Mouse (Mus musculus): Measurements from ENCODE around the gene Ccdc169.

Ccdc169 gene

DNA sequence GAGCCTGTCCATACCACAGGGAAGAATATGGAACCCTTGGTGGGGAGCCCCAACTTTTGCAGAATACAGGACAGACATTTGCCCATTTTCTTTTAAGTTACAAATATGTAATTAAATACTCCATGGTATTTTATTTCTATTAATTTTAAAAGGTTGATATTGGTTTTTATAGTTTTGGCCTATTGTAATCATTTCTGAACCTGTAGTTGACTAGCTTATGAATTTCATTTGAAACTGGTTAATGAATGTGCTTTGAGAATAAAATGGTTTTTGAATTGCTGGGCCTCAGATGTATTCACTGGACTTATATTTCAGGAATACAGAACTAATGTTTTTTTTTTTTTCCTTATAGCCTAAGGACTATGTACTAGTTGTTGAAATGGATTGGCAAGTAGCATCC is at the start of gene Ccdc169:
Ccdc169 (plus strand) TSS at position 301 of the 400 bp plus-strand sequence.
- no peak for DNase-seq (ENCODE audit: low read depth, low spot score)

DNA sequence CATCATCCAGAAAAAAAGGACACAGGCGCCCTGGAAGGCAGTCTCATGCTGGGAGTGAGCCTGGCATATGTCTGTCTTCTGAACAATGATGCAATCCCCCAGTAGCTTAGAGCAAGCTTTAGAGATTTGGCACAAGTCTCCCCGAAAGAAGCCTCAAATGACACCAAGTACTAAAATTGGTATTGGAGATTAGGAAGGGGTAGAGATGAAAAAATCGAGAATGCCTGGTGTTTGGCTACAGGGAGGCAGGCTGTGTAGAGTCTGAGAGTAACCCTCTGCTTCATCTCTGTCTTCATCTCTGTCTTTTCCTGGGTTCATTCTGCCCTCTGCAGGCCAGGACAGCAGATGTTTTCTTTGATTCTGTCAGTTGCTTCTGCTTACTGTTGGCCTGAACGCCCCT is 49.8 kb upstream of the Ccdc169 start:
- DNase-seq (ENCODE audit: low read depth, low spot score): no peak

DNA sequence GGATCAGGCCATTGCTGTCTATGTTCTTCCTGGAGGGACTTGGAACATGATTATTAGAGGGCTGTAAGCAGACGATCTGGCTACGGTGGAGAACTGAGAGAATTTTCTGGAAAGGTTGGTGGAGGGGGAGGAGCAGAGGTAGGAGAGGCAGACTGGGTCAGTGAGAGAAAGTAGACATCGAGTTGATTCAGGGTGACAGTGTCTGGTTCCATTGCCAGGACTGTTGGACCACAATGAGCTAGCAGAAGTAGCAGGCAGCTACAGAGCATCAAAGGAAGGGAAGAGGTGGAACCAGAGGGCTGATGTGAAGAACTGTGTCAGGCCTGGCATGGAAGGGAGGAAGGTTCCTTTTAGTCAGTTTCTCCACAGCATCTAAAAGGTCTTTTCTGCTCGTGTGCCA is 48.8 kb upstream of the Ccdc169 start:
- DNase-seq (ENCODE audit: low read depth, low spot score): no peak

DNA sequence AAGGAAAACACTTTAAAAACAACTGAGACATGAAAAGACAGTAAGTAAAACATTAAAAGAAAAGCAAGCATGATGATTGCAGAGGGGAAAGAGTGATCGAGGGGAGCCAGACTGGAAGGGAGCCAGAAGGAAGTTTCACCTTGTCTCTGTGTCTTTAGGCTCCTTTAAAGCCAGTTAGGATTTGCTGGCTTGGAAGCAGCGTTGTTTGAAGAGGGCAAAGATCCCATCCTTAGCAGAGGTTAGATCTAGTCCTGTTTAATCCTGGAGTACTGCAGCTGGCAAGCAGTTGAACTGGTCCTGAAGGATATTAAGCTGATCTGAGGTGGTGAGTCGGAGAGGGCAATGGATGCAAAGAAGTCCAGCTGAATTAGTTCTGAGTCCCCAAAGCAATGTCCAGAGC is 48.3 kb upstream of the Ccdc169 start:
- DNase-seq (ENCODE audit: low read depth, low spot score): no peak

DNA sequence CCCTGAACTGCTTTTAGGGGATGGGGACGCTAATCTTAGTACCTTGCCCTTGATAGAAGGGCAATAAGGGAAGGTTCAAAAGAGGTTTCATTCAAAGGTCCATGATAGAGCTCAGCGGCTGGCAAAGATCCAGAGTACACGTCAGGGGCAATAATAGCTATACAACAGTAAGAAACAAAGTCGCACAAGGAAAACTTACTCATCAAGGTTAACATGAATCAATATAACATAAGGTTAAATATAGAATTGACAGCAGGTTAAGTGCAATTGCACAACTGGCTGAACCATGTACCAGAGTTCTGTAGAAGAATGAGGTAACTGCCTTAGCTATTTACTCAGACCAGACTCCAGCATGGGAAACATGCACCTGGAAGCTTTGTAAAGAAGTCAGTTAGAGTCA is 47.8 kb upstream of the Ccdc169 start:
- DNase-seq (ENCODE audit: low read depth, low spot score): no peak

DNA sequence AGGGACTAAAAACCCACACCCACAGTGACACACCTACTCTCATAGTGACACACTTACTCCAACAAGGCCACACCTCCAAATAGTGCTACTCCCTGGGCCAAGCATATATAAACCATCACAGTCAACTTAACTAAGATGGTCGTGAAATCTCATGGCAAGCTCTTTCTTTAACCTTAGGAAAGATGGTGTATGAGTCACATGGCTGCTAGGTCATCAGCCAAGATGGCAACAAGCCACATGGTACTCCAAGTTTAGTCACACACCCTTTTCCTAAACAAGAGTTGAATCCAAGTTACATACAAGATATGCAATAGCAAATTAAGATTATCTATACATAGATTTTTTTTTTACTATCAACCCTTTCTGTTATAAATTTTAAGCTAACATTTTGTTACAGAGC is 44.0 kb upstream of the Ccdc169 start:
- DNase-seq (ENCODE audit: low read depth, low spot score): no peak

DNA sequence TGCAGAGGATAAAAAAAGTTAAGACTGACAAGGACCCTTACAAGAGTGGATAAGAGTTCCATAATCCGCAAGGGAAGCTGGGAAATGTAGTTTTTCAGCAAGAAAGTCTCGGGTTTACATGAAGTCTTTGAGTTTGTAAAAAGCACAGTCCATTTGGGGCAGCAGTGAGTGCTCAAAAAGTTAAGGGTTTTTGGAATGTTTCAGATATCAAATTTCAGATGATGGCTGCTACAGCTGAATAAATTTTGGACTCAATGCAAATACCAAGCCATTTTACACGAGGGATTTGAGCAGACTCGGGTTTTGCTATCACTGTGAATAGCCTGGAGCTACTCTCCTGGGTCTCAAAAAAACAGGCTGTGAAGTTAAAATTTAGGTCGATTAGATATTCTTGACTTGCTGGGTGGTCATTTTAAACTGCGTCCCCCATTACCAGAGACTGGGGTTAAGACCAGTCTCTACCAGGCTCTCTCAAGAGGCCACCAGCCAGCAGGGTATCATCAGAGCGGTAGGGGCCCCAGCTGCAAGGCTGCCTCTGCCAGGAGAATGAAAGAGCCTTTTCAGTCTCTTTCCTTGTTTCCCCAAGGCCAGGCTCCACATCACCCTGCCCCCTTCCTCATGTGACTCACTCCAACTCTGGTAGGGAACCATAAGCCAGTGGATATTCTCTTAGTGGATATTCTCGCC is 41.0 kb upstream of the Ccdc169 start:
- DNase-seq (ENCODE audit: low read depth, low spot score): no peak

DNA sequence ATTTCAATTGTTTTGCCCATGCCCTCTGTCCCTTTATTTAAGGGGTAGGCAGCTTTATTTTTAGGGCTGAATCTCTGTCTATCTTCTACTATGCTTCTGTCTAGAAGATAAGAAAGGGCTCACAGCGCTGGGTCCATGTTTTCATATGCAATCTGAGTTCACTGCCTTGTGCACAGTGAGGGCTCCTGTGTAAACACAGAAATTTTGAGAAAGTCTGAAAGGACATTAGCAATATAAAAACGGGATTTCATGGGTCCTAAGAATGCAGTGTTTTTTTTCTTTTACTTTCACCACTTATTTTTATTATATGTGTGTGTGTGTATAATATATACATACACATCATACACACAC is 40.5 kb upstream of the Ccdc169 start:
- DNase-seq (ENCODE audit: low read depth, low spot score): no peak

DNA sequence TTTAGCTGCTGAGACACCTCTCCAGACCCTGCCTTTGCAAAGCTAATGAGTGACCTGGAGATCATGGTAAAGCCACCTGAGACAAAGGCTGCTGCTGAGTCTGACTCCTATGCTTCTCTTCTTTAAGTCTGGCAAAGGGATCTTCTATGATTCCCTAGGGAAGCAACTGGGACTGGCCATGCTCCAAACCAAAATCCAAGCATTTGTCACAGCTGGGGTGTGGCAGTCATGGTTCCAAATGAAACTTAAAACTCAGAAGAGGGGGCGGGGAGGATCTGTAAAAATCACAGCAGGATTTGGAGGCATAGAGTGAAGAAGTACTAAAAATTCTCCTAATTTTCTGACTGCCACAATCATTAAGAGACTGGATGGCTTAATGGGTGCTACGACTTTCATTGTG is 40.0 kb upstream of the Ccdc169 start:
- DNase-seq (ENCODE audit: low read depth, low spot score): no peak

DNA sequence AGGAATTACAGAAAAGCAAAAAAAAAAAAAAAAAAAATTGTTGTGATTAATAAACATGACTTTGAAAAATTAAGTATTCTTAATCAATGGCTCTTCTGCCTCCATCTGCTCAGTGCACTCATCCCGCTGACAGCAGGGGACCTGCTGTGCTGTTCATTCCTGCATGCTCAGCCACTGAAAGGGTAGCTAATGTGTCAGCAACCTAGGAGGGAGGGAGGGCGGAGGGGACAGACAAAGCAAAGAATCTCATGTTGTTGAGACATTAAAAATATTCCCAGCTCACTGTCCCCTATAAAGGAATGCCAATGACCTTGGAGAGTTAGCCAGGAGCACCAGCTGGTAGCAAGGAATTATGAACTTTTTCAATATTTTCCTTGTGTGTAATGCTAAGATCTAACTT is 39.1 kb upstream of the Ccdc169 start:
- no peak for DNase-seq (ENCODE audit: low read depth, low spot score)

DNA sequence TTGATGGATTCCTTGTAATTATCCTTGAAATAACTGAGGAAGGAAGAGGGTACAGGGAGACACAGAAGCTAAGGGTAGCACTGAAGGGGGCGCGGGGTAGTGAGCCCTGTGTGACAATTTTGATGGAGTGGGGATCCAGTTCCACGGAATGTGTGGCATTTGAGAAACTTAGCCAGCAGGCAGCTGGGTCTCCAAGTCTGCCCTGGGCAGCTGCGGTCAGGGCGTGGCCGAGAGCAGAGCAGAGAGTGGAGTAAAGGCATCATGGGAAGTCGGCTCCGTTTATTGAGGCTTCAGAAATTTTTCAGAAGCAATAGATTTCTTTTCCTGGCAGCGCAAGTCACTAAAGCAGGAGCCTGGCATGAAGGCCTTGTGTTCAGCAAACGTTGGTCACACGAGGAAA is 38.1 kb upstream of the Ccdc169 start:
- DNase-seq (ENCODE audit: low read depth, low spot score): no peak

DNA sequence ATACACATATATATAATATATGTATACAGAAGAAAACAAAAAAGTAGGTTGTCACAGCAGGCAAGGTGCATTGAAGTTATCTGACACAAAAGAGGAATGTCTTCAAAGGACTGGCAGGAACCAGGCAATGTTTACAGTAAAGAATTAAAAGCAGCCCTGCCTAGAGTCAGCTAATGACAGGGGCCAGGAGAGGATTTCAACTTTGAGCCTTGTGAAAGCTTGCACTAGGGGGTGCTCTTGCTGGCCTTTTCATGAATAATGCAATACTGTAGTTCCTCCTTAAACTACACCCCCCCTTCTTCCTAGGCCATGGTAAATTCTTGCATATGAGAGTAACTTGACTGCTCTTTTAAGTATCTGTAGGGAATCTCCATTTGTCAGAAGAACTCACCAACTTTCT is 36.0 kb upstream of the Ccdc169 start:
- DNase-seq (ENCODE audit: low read depth, low spot score): no peak

DNA sequence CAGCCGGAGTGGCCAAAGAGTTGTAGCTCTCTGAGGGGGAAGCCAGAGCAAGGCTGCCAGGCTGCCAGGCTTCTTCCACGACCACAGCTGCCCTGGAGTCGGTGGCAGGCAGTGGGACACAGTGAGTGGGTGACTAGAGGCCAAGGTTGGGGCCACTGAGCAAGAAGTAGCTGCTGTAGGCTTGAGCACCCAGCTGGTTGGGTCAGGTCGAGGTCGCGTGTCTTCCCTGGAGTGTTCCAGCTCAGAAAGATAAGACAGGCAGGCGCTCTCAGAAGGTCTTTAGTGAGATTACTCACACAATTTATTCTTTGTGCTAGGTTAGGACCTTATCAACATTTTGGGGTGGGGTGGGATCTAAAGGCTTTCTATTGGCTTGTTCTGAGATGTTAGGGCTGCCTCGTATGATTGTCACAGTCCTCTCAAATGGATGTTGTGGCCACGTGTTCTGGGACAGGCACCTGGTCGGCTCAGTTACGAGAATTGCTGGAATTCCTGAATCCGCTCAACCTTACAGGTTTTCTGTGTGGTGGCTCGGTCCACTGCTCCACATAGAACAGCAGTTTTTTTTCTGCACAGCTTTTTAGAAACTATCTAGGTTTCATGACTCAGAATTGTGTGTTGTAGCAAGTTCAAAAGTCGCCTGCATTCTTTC is 31.6 kb upstream of the Ccdc169 start:
- no peak for DNase-seq (ENCODE audit: low read depth, low spot score)

DNA sequence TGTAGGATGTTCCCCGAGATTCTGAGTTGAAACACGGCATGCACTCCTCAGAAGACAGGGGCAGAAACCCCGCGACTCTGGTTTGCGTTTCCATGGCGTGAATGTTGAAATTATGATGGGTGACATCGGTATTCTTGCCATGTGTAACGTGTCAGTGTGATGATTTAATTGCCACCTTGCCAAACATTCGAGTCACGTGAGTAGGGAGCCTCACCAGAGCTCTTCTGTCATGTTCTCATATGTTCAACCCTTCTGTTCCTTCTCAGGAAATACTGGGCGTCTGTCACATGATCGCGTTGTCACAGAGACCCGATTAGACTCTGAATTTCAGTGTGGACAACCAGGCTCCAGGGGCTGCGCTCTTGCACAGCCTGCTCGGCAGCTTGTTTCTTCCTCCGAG is 31.1 kb upstream of the Ccdc169 start:
- no peak for DNase-seq (ENCODE audit: low read depth, low spot score)

DNA sequence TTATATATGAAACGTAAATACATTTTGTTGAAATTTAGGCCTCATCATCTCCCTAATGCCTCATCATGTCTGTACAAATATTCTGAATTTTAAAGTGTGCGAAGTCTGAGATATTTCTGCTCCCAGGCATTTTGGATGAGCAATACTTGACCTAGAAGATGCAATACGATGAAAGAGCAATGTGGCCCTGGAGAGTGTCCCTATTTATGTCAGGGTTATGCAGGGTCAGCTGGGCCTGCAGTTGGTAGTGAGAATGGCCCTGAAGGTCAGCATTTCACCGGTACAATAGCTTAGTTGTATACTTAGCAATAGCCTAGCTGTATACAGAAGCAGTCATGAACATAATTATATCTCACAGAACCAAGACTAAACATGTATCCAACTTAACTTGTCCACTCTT is 28.0 kb upstream of the Ccdc169 start:
- no peak for DNase-seq (ENCODE audit: low read depth, low spot score)

DNA sequence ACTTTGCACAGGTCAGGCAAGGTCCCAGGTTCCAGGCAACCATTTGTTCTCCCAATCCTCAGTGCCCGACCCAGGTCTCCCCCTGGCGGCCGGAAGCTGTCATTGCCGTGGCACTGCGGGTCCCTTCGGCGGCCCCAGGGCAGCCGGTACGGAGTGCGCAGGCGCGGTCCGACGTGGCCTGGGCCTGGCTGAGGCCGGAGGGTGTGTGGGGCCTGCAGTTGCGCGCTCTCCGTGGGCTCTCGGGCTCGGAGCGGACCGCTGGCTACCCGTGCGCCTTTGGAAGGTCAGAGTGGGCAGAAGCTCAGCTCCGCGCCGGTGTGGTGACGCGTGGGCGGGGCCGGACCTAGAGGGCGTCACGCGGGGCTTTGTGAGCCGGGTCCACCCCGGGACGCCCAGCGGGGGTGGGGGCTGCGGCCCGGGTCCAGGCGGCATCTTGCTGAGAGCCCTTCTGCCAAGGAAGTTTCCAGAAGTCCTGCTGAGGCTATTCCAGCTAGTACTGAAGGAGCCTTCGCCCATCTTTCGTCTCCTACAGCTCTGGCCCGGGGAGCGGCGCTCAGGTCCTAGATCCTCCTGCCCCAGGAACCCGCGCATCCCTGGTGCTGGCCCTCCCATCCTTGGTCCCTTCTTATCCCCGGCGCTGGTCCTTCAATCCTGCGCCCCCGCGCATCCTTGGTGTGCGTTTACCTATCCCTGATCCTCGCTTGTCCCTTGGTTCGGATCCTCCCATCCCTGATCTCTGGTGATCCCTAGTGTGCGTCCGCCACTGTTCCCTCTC is 25.0 kb upstream of the Ccdc169 start, which contains the start of gene Spg20:
Spg20 (plus strand) TSS at position 174 of the 775 bp plus-strand sequence.
- DNase-seq (ENCODE audit: low read depth, low spot score): peak; percentile 71

DNA sequence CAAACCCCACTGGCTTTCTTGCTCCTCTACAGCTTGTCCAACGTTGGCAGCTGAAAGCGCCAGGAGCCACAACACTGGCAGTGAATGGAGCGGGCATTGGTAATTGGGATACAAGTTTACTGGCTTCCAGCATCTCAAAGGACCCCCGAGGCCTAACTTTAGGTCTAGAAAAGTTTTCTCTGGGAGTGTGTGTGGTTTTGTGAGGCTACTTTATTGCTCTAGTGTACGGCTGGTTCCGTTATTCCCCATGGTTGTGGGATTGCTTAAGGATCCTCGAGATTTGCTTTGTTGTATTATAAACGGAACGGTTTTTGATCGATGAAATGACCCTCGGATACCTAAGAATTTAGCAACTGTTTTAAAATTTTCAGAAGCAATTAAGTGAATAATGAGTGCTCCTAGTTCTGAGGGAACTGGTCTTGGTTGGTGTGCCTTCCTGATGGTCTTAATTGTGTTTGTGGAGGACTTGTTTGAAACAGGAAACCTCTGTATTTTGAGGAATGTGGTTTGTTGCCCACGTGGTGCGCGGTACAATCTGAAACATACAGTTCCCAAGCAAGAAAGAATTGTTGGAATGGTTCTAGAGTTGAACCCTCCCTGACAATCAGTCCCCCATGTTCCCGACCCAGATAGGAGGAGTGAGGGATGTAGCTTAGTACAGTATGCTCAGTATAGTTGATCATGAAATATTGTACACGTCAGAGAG is 24.3 kb upstream of the Ccdc169 start:
- no peak for DNase-seq (ENCODE audit: low read depth, low spot score)

DNA sequence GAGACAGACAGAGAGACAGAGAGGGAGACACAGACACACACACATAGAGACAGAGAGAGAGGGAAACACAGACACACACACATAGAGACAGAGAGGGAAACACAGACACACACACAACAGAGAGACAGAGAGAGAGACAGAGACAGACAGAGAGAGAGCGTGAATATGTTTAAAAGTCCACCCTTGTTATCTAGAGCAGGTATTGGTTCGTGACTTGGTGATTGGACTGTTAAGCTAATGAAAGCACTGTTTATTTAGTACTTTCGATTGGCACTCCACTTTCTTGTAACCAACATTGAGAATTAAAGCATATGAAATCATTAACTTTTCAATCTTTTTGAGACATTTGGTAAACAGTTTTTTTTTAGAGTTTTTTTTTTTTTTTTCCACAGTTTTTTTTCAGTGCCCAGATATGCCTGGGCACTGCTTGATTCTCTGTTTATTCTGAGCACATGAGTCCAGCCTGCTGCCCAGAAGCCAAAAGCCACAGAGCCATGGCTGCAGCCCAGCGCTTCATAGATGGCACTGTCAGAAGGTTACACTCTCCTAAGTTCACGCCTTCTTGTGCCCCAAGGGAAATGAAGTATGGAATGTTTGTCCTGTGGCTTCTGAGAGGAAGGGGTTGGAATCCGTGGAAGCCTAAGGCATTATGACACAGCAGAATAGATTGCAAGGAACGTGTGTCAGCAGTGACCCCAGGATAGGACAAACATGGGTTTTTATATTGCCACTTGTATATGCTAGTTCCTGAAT is 22.6 kb upstream of the Ccdc169 start:
- no peak for DNase-seq (ENCODE audit: low read depth, low spot score)

DNA sequence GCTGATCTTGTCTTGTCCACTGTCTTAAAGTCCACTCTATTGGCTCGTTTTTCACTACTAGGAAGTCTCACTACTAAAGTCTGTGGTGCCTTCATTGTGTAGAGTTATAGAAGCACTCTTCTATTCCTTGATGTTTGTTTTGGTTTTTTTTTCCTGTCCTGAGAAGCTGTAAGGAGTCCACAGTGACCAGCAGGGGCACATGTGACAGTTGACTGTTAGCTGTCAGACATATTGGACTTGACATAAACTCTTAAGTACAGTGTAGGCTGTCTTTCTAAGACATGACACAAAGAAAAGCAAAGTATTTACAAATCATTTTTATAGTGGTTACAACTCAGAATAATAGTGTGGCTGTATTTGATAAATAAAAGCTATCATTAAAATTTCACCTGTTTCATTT is 22.1 kb upstream of the Ccdc169 start:
- DNase-seq (ENCODE audit: low read depth, low spot score): no peak

DNA sequence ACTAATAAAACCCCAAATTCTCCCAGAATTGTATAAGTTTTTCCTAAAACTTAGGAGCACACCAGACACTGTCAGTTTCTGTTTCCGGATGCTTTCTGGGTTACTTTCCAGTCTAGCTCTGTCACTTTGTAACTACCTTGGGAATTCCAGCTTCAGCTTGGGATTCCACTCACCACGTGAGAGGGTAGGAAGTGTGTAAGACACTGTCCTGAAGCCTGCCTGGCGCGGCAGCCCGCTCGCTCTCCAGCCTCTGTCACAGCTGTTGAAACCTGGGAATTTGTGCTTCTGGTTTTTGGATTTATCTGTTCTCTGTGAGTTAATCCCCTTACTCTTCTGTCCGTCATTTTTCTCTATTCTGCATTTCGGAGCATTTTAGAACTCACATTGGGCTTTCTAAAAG is 21.1 kb upstream of the Ccdc169 start:
- DNase-seq (ENCODE audit: low read depth, low spot score): no peak

DNA sequence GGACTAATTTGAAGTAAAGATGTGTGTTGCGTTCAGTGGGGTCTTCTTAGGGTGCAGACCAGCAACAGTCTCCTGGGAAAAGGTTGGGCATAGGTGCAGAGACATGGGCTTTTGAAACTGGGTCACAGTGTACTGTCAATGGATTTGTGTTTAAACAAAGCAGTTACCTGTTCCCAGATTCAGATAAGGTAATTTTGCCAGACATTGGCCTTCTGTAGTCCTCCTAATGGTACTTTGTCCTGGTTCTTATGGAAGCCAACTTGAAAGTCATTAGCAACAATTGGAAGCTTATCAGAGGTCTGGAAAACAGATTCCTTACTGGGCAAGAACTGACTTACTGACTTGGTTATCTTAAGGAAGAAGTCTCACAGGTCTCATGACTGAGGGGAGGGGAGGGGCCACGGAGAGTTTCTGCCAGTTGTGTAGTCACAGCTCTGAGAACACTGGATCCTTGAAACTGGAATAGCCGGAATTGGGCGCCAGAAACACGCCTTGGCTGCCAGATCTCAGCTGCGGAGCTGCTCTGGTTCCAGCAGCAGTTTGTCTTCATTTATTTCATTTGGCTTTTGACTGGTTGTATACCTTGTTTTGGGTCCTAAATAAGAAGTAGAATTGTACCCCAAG is 17.8 kb upstream of the Ccdc169 start:
- no peak for DNase-seq (ENCODE audit: low read depth, low spot score)
